Mouse (Mus musculus) midbrain, embryonic 13.5 days (tissue): ENCODE data around the gene Olfr90. TPM values are rescaled to one million over a fixed set of nuclear protein-coding genes. Genes with fewer than 3 reads are reported as not detected.

ENCODE experiments used
- ATAC-seq: fragments of 200-750 bp; cut with Nextera tagmentation; 2 replicates; pipeline ENCODE4 v1.8.0; 2017; ENCODE audit warnings: mild to moderate bottlenecking, moderate TSS enrichment, moderate library complexity
- H3K27ac ChIP-seq: fragments of 300-500 bp; sonication (generic); 2 replicates; pipeline ENCODE4 v1.5.1; 2015; ENCODE audit warnings: inconsistent platforms, mild to moderate bottlenecking, moderate library complexity
- H3K27me3 ChIP-seq: fragments of 300-500 bp; sonication (generic); 2 replicates; pipeline ENCODE4 v1.6.1; 2015; ENCODE audit warnings: mild to moderate bottlenecking, inconsistent platforms
- H3K36me3 ChIP-seq: fragments of 300-500 bp; sonication (generic); 2 replicates; pipeline ENCODE4 v1.6.1; 2015; ENCODE audit warnings: mild to moderate bottlenecking, inconsistent platforms
- H3K4me1 ChIP-seq: fragments of 300-500 bp; sonication (generic); replicated peaks from 2 replicates; pipeline ENCODE4 v1.6.1; 2015; ENCODE audit warnings: inconsistent platforms
- H3K4me2 ChIP-seq: fragments of 300-500 bp; sonication (generic); replicated peaks from 2 replicates; pipeline ENCODE4 v1.6.1; 2015; ENCODE audit warnings: moderate library complexity, mild to moderate bottlenecking, inconsistent platforms
- H3K4me3 ChIP-seq: fragments of 300-500 bp; sonication (generic); replicated peaks from 2 replicates; pipeline ENCODE4 v1.5.1; 2015; ENCODE audit warnings: mild to moderate bottlenecking, inconsistent platforms
- H3K9ac ChIP-seq: fragments of 300-500 bp; sonication (generic); replicated peaks from 2 replicates; pipeline ENCODE4 v1.6.1; 2015; ENCODE audit warnings: mild to moderate bottlenecking, inconsistent platforms
- H3K9me3 ChIP-seq: fragments of 300-500 bp; sonication (generic); 2 replicates; pipeline ENCODE4 v1.6.1; 2016; ENCODE audit warnings: mild to moderate bottlenecking, inconsistent platforms
- WGBS: fragments of 180-500 bp; shearing (Covaris S2); methylation state at CpG from one replicate; pipeline ENCODE4 v1.1.7; 2015; 5-methylcytosine and 5-hydroxymethylcytosine counted together
- polyA plus RNA-seq: library from polyadenylated mRNA; unstranded; fragments of >200 nt; fragmentation: Nextera tagmentation; extraction: Ambion mirVana; gene quantifications from 2 replicates; pipeline ENCODE4 v1.2.1, GENCODE M21; 2015

Gene Olfr90
- polyA plus RNA-seq, 1 experiment from 2014 or later, result not detected

GRCm38 (mm10) chr17:37039127-37039894 is 49.0 kb downstream of the Olfr90 start:
- no peaks in the 10 kb centered on the region for H3K9me3 ChIP-seq
- no peak for ATAC-seq
- no peaks in the 10 kb centered on the region for H3K4me1 ChIP-seq
- no peak overlapping the region for H3K4me2 ChIP-seq
- H3K36me3 ChIP-seq, result no peaks in the 10 kb centered on the region
- H3K27ac ChIP-seq, result no peak overlapping the region
- WGBS, result 82% methylated on average over 2 of the region's 2 CpGs
- no peaks in the 10 kb centered on the region for H3K27me3 ChIP-seq
- no peak overlapping the region for H3K9ac ChIP-seq
- H3K4me3 ChIP-seq, result no peak overlapping the region

Other genes starting within 250 kb of the Olfr90 start
- gene Trim15, start 221.3 kb downstream of the Olfr90 start, polyA plus RNA-seq, result 0.22 and 0.58 TPM in 2 replicates
- gene Trim10, start 218.9 kb downstream of the Olfr90 start, polyA plus RNA-seq, result 1.2 and 2.0 TPM in 2 replicates
- gene Trim40, start 198.4 kb downstream of the Olfr90 start, polyA plus RNA-seq, result not detected in 2 replicates
- gene Trim31, start 190.4 kb downstream of the Olfr90 start, polyA plus RNA-seq, result not detected in 2 replicates
- gene Rnf39, start 145.6 kb downstream of the Olfr90 start, polyA plus RNA-seq, result 0.63 and 0.70 TPM in 2 replicates
- gene Ppp1r11, start 136.8 kb downstream of the Olfr90 start, polyA plus RNA-seq, result 172 and 177 TPM in 2 replicates
- 68.3 and 71.8 TPM in 2 replicates for gene Znrd1, start 129.9 kb downstream of the Olfr90 start, polyA plus RNA-seq
- 4.8 and 6.5 TPM in 2 replicates for gene Znrd1as, start 129.9 kb downstream of the Olfr90 start, polyA plus RNA-seq
- gene 2410137M14Rik, start 107.3 kb downstream of the Olfr90 start, polyA plus RNA-seq, result 0.43 and 0.57 TPM in 2 replicates
- gene H2-M5, start 99.0 kb downstream of the Olfr90 start, polyA plus RNA-seq, result 3.9 TPM in 2 replicates
- gene Zfp57, start 87.3 kb downstream of the Olfr90 start, polyA plus RNA-seq, result 262 and 272 TPM in 2 replicates
- 1.6 TPM in 2 replicates for gene Mog, start 65.1 kb downstream of the Olfr90 start, polyA plus RNA-seq
- 46.7 and 53.2 TPM in 2 replicates for gene Gabbr1, start 42.5 kb downstream of the Olfr90 start, polyA plus RNA-seq
- not detected in 2 replicates for gene Olfr91, start 9.8 kb upstream of the Olfr90 start, polyA plus RNA-seq
- not detected in 2 replicates for gene Olfr92, start 31.6 kb upstream of the Olfr90 start, polyA plus RNA-seq
- gene Olfr93, start 73.0 kb upstream of the Olfr90 start, polyA plus RNA-seq, result not detected in 2 replicates
- gene Ubd, start 105.4 kb upstream of the Olfr90 start, polyA plus RNA-seq, result not detected in 2 replicates
- gene Olfr94, start 112.5 kb upstream of the Olfr90 start, polyA plus RNA-seq, result not detected in 2 replicates
- not detected in 2 replicates for gene Olfr95, start 124.6 kb upstream of the Olfr90 start, polyA plus RNA-seq
- not detected in 2 replicates for gene Olfr96, start 131.6 kb upstream of the Olfr90 start, polyA plus RNA-seq
- gene Olfr97, start 148.8 kb upstream of the Olfr90 start, polyA plus RNA-seq, result not detected in 2 replicates
- not detected in 2 replicates for gene Olfr98, start 175.2 kb upstream of the Olfr90 start, polyA plus RNA-seq
- gene H2-M3, start 181.7 kb upstream of the Olfr90 start, polyA plus RNA-seq, result 0.54 and 1.1 TPM in 2 replicates
- not detected in 2 replicates for gene Olfr99, start 195.0 kb upstream of the Olfr90 start, polyA plus RNA-seq
- not detected in 2 replicates for gene Olfr101, start 215.8 kb upstream of the Olfr90 start, polyA plus RNA-seq
- gene Olfr102, start 228.6 kb upstream of the Olfr90 start, polyA plus RNA-seq, result not detected in 2 replicates